Mouse (Mus musculus) spleen, adult 12 weeks (tissue): Measurements from ENCODE around the gene Enox1.
"Not testable (repeated sequence)": the region's sequence is repeated elsewhere in the genome, so short reads cannot be mapped to it uniquely, and the experiment has no call there.

Experiments used
- DNase-seq: peaks from one replicate; pipeline ENCODE4 v3.0.0; 2022; ENCODE audit warnings: low spot score

Gene Enox1

GRCm38 (mm10) chr14:77156222-77156910 is at the start of gene Enox1:
Enox1 (plus strand) TSS chr14:77156763.
- DNase-seq: no peak

GRCm38 (mm10) chr14:77110622-77111021 is 45.9 kb upstream of the Enox1 start:
- DNase-seq: not testable (repeated sequence)

- no peak for DNase-seq
Observed at GRCm38 (mm10) chr14:77130612-77131011, 26.0 kb upstream of the Enox1 start.

DNA sequence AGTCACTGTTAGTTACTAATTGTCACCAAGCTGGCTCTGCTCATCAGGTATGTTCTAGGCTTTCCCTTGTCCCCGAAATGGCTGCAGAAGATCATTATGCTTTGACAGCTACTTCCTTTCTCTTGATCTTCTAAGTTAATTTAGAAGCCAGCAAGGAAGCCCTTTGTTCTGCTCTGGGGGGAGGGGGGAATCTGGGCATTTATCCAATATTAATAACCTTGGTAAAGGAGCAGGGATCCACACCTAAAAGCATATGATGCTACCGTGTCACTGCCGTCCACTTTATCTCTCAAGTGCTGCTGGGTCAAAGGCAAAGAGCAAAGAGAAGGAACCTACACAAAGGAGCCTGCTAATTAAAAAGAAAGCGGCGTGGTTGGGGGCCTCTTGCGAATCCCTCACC is 19.6 kb upstream of the Enox1 start:
- DNase-seq: no peak

- DNase-seq: peak; percentile 40
Observed at GRCm38 (mm10) chr14:77141324-77142282, 15.0 kb upstream of the Enox1 start.

- no peak for DNase-seq
Observed at GRCm38 (mm10) chr14:77145103-77145502, 11.5 kb upstream of the Enox1 start.

- no peak for DNase-seq
Observed at GRCm38 (mm10) chr14:77147635-77148034, 8.9 kb upstream of the Enox1 start.

- no peak for DNase-seq
Observed at GRCm38 (mm10) chr14:77150556-77150955, 6.0 kb upstream of the Enox1 start.

DNA sequence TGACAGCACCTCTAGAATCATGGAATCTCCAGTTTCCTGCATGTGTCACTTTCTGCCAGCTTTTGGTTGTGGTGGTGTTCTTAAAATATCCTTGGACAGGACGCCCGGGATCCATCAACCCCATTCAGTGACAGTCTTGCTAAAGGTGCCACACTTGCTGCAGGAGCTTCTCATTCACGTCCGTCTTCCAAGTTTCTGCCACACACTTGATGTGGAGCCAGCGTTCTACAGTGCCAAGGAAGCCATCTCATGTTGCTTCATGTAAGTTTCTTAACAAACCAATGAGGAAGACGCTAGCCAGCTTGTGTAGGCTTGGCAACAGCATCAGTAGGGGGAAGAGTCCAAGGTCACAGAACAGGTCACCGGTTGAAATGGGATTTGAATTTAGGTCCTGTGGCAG is 5.1 kb upstream of the Enox1 start:
- no peak for DNase-seq

GRCm38 (mm10) chr14:77156911-77157504 is 445 bp downstream of the Enox1 start:
- no peak for DNase-seq

- DNase-seq: no peak
Observed at GRCm38 (mm10) chr14:77157505-77157911, 945 bp downstream of the Enox1 start.

DNA sequence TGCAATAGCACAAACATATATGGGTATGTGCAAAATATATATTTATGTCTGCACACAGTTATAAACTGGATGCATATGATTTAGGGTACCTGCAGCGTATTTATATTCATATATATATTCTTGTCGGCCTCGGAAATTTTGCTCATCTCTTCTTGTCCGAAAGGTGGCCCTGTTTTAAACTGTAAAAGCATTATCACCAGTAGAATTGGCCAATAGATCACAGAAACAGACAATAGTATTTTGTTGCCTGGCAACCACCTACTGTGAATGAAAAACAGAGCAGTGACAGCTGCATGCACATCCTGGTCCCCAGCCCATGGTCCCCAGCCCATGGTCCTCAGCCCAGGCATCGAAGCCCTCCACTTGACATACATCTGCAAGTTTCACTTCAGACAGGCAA is 2.8 kb downstream of the Enox1 start:
- no peak for DNase-seq

DNA sequence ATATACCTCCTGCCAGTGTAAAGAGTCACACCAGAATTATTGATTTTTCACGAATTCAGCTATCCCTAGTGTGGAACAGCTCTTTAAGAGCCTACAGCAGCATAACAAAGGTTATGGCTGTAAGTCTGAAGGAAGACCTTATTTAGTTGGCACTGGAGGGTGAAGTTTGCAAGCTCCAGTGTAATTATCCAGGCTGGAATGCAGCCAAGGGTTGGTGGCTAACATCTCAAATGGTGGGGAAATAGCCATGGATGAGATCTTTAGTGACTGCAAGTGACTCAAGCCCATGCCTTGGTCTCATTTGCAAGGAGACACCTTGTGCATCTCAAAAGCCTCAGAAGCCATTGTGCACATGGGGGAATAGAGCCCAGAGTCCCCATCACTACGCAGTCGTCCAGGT is 5.9 kb downstream of the Enox1 start:
- no peak for DNase-seq

DNA sequence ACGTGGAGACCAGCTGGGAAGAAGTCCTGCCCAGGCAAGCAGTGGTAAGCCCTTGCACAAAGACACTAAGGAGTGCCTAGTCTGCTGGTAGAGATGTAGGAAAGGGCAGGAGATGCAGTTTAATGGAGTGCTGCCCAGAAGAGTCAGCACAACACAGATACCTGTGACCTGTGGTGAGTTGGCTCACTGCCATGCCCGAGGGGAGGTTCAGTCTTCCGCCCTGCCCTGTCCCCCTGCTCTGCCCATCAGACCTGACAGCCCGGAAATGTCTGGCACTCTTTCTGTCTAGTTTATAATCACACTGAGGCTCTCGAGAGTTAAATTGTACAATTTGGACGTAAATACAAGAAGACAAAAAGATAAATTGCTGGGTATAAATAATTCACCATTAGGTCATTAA is 7.8 kb downstream of the Enox1 start:
- no peak for DNase-seq

DNA sequence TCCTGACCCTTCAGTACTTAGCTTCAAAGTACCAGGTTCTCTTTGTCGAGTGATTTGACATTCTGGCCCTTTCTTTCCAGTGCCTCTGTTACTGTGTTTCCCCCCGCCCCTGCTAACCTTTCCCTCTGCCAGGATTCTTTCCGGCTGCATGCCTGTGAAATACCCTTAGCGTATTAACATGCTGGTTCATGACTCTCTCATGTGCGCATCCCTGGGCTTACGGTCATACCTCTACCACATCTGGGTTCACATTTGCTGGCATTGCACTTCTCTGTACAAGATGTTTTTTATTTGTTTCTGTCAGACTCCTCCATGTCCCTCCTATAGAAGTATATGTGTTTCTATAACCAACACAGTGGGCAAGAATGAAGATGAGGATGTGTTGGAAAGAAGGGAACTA is 11.6 kb downstream of the Enox1 start:
- DNase-seq: no peak

- DNase-seq: no peak
Observed at GRCm38 (mm10) chr14:77174491-77174890, 17.9 kb downstream of the Enox1 start.

- DNase-seq: no peak
Observed at GRCm38 (mm10) chr14:77174931-77175330, 18.4 kb downstream of the Enox1 start.

DNA sequence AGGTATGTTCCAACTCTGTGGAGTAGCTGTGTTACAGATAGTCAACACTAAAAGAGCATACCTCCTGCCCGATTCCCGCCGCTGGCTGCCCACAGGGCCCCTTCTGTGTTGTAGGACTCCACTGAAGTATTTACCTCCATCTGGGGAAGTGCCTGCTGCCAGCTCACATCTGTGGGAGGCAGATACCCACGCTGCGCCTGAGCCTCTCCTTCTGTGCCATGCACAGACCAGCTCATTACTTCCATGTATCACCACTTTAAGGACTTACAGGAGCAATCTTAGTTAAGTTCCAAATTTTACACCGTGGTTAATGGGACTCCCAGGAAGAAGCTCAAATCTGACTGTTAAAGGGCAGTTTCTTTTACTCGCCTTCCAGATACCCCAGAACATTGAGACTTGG is 23.7 kb downstream of the Enox1 start:
- no peak for DNase-seq

DNA sequence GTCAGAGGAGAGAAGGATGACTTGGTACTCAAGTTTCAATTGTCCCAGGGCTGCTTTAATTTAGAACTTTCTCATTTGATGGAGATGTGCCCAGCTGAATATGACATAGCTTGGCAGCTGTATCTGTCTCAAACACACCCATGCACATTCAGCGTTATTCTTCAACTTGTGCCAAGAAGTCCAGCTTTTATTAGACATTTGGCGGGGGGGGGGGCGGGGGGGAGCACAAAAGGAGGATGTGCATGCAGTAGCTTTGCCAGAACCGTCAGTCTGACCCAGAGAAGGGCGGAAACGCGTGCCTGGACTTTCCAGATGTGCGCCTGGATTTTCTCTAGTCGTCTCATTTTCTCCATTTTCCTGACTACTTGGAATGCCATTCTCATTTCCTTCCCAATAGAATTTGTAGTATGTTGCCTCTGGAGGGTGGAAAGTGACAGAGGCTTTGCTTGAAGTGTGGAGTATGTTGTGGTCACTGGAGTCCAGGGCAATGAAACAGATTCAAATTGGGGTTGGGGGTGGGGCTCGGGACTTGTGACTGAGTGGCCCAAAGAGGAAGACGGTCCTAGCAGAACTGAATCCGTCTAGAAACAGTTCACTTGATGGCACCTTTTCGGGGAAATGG is 24.3 kb downstream of the Enox1 start:
- no peak for DNase-seq

- DNase-seq: no peak
Observed at GRCm38 (mm10) chr14:77183491-77183890, 26.9 kb downstream of the Enox1 start.

DNA sequence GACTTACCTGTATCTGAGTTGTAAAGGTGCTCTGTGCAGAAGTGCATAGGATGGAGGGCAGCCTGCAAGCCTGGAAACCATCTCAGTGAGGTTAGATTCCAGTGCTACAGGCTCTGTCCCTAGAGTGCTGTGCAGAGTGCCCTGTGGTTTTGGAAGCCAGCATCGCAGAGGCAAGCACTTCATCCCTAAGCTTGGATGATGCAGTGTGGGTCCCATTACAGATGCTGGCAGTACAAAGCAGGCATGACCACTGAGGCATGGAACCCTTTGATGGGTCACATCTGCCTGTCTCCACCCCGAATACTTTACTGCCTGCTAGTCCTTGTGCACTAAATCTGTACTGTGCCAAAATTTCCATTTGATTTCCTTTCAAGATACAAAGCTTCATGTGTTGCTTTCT is 33.6 kb downstream of the Enox1 start:
- no peak for DNase-seq

DNA sequence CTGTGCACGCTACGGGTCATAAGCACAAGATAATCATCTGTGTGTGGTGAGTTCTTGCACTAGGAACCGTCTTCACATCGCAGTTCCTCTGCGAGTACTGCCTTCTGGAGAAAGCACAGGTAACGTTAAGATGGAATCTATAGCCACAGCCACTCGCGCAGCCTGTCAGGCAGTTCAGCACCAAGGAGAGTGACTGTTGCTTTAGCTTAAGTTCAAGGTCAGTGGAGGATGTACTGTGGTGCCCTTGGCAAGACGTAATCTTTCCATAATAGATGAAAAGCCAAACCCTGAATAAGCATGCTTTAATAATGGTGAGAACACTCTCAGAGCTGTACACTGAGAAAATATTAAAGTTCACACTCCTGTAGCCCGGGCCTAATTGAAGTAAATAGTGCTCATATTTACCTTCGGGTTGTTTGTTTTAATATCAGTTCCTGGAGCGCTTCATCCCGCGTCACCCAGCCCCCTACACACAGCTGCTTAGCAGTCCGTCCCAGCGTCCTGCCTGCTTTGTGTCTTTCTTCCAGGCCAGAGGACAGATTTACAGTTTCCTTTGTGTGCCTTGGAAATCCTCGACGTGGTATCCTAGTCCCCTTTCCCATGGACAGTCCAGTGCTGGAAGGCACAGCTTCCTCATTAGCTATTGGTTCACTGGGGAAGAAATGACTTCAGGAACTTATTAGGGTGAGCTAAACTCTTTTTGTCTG is 38.9 kb downstream of the Enox1 start:
- no peak for DNase-seq
